Mouse (Mus musculus) lung, embryonic 16.5 days (tissue): ENCODE results near the gene Sorbs1. TPM values are rescaled to one million over a fixed set of nuclear protein-coding genes. Genes with fewer than 3 reads are reported as not detected.

ENCODE experiments used
- ATAC-seq: fragments of 200-750 bp; cut with Nextera tagmentation; 2 replicates; pipeline ENCODE4 v1.8.0; 2017; ENCODE audit warnings: low read depth, mild to moderate bottlenecking, moderate library complexity
- H3K27ac ChIP-seq: fragments of 300-500 bp; sonication (generic); 2 replicates; pipeline ENCODE4 v1.5.1; 2014; ENCODE audit warnings: mild to moderate bottlenecking, control low read depth, low read length
- H3K27me3 ChIP-seq: fragments of 300-500 bp; sonication (generic); 2 replicates; pipeline ENCODE4 v1.6.1; 2014; ENCODE audit warnings: low read depth, low read length, mixed read lengths; ENCODE audit not compliant: control insufficient read depth, insufficient read depth
- H3K36me3 ChIP-seq: fragments of 300-500 bp; sonication (generic); 2 replicates; pipeline ENCODE4 v1.6.1; 2014; ENCODE audit warnings: low read length; ENCODE audit not compliant: control insufficient read depth, insufficient read depth
- H3K4me1 ChIP-seq: fragments of 300-500 bp; sonication (generic); replicated peaks from 2 replicates; pipeline ENCODE4 v1.6.1; 2014; ENCODE audit warnings: low read length, mixed read lengths; ENCODE audit not compliant: control insufficient read depth, insufficient read depth
- H3K4me2 ChIP-seq: fragments of 300-500 bp; sonication (generic); 2 replicates; pipeline ENCODE4 v1.6.1; 2014; ENCODE audit warnings: low read depth, low read length, control low read depth
- H3K4me3 ChIP-seq: fragments of 300-500 bp; sonication (generic); 2 replicates; pipeline ENCODE4 v1.5.1; 2014; ENCODE audit warnings: mild to moderate bottlenecking, low read length, control low read depth
- H3K9ac ChIP-seq: fragments of 300-500 bp; sonication (generic); 2 replicates; pipeline ENCODE4 v1.6.1; 2014; ENCODE audit warnings: low read length, control low read depth
- H3K9me3 ChIP-seq: fragments of 300-500 bp; sonication (generic); 2 replicates; pipeline ENCODE4 v1.6.1; 2016; ENCODE audit warnings: low read length; ENCODE audit not compliant: control insufficient read depth
- WGBS: fragments of 180-500 bp; shearing (Covaris S2); extraction: QIAGEN DNeasy Blood & Tissue Kit; methylation state at CpG from one replicate; pipeline ENCODE4 v1.1.7; 2014; 5-methylcytosine and 5-hydroxymethylcytosine counted together
- polyA plus RNA-seq: library from polyadenylated mRNA; unstranded; fragments of >200 nt; fragmentation: Nextera tagmentation; extraction: Ambion mirVana; gene quantifications from 2 replicates; pipeline ENCODE4 v1.2.1, GENCODE M21; 2015

Sorbs1 gene
- polyA plus RNA-seq, 1 experiment from 2014 or later = 51.5 TPM

GRCm38 (mm10) chr19:40433316-40433912 lies 80.2 kb downstream of the Sorbs1 start:
- no peak overlapping the region for H3K27ac ChIP-seq
- H3K9ac ChIP-seq = no peak overlapping the region
- H3K4me1 ChIP-seq = peaks cover 29% of the 10 kb centered on the region
- no peak overlapping the region for H3K4me2 ChIP-seq
- no peaks in the 10 kb centered on the region for H3K9me3 ChIP-seq
- no peak overlapping the region for H3K4me3 ChIP-seq
- H3K27me3 ChIP-seq = no peaks in the 10 kb centered on the region
- WGBS = 65% methylated on average over 8 of the region's 8 CpGs
- H3K36me3 ChIP-seq = no peaks in the 10 kb centered on the region
- no peak for ATAC-seq

GRCm38 (mm10) chr19:40431969-40432368 lies 81.6 kb downstream of the Sorbs1 start:
- Histone ChIP-seq H3K9ac (no peak overlapping the region), H3K9me3 (no peaks in the 10 kb centered on the region), H3K27ac (no peak overlapping the region), H3K4me2 (no peak overlapping the region), H3K36me3 (no peaks in the 10 kb centered on the region), H3K27me3 (no peaks in the 10 kb centered on the region), H3K4me1 (peaks cover 16% of the 10 kb centered on the region), H3K4me3 (no peak overlapping the region)
- 48% methylated on average over 4 of the region's 4 CpGs for WGBS
- ATAC-seq = no peak

- Histone ChIP-seq H3K36me3 (no peaks in the 10 kb centered on the region), H3K4me2 (no peak overlapping the region), H3K9me3 (no peaks in the 10 kb centered on the region), H3K27me3 (no peaks in the 10 kb centered on the region), H3K9ac (no peak overlapping the region), H3K27ac (no peak overlapping the region), H3K4me1 (peaks cover 23% of the 10 kb centered on the region), H3K4me3 (no peak overlapping the region)
- ATAC-seq = no peak
- 48% methylated on average over 3 of the region's 3 CpGs for WGBS
Measured at GRCm38 (mm10) chr19:40429572-40429971, 84.0 kb downstream of the Sorbs1 start.

- Histone ChIP-seq H3K4me2 (no peak overlapping the region), H3K4me3 (no peak overlapping the region), H3K27ac (no peak overlapping the region), H3K36me3 (no peaks in the 10 kb centered on the region), H3K4me1 (peaks cover 23% of the 10 kb centered on the region), H3K9me3 (no peaks in the 10 kb centered on the region), H3K27me3 (no peaks in the 10 kb centered on the region), H3K9ac (no peak overlapping the region)
- WGBS = 83% methylated on average over 3 of the region's 3 CpGs
- ATAC-seq = no peak
Measured at GRCm38 (mm10) chr19:40429169-40429568, 84.4 kb downstream of the Sorbs1 start.

- H3K27ac ChIP-seq = peak overlapping the region; percentile 65; the same call in 1 of the 2 replicates
Measured at GRCm38 (mm10) chr19:40426103-40426960, 87.2 kb downstream of the Sorbs1 start.

GRCm38 (mm10) chr19:40425326-40425725 lies 88.3 kb downstream of the Sorbs1 start:
- Histone ChIP-seq H3K9me3 (no peaks in the 10 kb centered on the region), H3K4me3 (no peak overlapping the region), H3K36me3 (no peaks in the 10 kb centered on the region), H3K9ac (no peak overlapping the region), H3K4me2 (no peak overlapping the region), H3K4me1 (peaks cover 14% of the 10 kb centered on the region), H3K27ac (peak overlapping the region; percentile 82), H3K27me3 (no peaks in the 10 kb centered on the region)
- peak; percentile 32; the same call in 1 of the 2 replicates for ATAC-seq
- 22% methylated on average over 5 of the region's 5 CpGs for WGBS

More at GRCm38 (mm10) chr19:40426103-40426960, 87.2 kb downstream of the Sorbs1 start:
- H3K4me2 ChIP-seq = no peak overlapping the region
- no peaks in the 10 kb centered on the region for H3K36me3 ChIP-seq
- H3K9ac ChIP-seq = no peak overlapping the region
- no peaks in the 10 kb centered on the region for H3K27me3 ChIP-seq
- ATAC-seq = peak; percentile 82
- H3K9me3 ChIP-seq = no peaks in the 10 kb centered on the region
- 68% methylated on average over 16 of the region's 16 CpGs for WGBS
- no peak overlapping the region for H3K4me3 ChIP-seq
- peaks cover 14% of the 10 kb centered on the region for H3K4me1 ChIP-seq

- H3K27me3 ChIP-seq = no peaks in the 10 kb centered on the region
- H3K27ac ChIP-seq = no peak overlapping the region
- no peak for ATAC-seq
- no peaks in the 10 kb centered on the region for H3K36me3 ChIP-seq
- peaks cover 19% of the 10 kb centered on the region for H3K4me1 ChIP-seq
- no peak overlapping the region for H3K4me2 ChIP-seq
- H3K9me3 ChIP-seq = no peaks in the 10 kb centered on the region
- H3K9ac ChIP-seq = no peak overlapping the region
- H3K4me3 ChIP-seq = no peak overlapping the region
- 44% methylated on average over 7 of the region's 7 CpGs for WGBS
Measured at GRCm38 (mm10) chr19:40421037-40421436, 92.5 kb downstream of the Sorbs1 start.

DNA sequence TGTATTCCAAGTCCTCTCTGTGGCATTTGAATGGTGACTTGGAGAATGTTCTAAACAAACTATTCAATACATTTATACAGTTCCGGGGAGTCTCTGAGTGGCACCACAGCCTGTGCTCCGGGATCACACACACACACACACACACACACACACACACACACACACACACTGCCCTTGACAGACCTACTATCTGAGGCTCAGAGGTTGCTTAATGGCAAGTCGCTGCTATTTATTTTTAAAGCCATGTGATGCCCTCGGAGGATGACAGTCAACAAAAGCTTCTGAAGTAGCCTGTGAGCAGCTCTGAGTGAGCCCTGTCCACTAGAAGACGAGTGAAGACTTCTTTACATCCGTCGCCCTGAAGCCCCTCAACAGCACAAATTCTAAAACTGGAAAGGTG lies 94.3 kb downstream of the Sorbs1 start:
- H3K27me3 ChIP-seq = no peaks in the 10 kb centered on the region
- ATAC-seq = no peak
- H3K4me2 ChIP-seq = no peak overlapping the region
- H3K9me3 ChIP-seq = no peaks in the 10 kb centered on the region
- H3K36me3 ChIP-seq = no peaks in the 10 kb centered on the region
- H3K9ac ChIP-seq = no peak overlapping the region
- H3K4me1 ChIP-seq = peaks cover 17% of the 10 kb centered on the region
- H3K4me3 ChIP-seq = no peak overlapping the region
- no peak overlapping the region for H3K27ac ChIP-seq
- 54% methylated on average over 7 of the region's 7 CpGs for WGBS

- no peaks in the 10 kb centered on the region for H3K9me3 ChIP-seq
- H3K27ac ChIP-seq = no peak overlapping the region
- ATAC-seq = no peak
- no peak overlapping the region for H3K4me3 ChIP-seq
- no peaks in the 10 kb centered on the region for H3K36me3 ChIP-seq
- WGBS = 39% methylated on average over 8 of the region's 8 CpGs
- no peaks in the 10 kb centered on the region for H3K27me3 ChIP-seq
- H3K4me2 ChIP-seq = no peak overlapping the region
- H3K4me1 ChIP-seq = peaks cover 17% of the 10 kb centered on the region
- no peak overlapping the region for H3K9ac ChIP-seq
Measured at GRCm38 (mm10) chr19:40417155-40417821, 96.3 kb downstream of the Sorbs1 start.
